Mouse (Mus musculus): ENCODE data around the gene Serinc2.

GRCm38 (mm10) chr4:130251172-130251705, 27.8 kb downstream of the Serinc2 start:
- TF ChIP-seq GATA1 (IDR thresholded peaks at IDR 0.05; ENCODE audit: low read length) (no peak), TAL1 (IDR thresholded peaks at IDR 0.05; ENCODE audit: low read length) (no peak)
